Mouse (Mus musculus) stomach, postnatal 0 days (tissue): ENCODE measurements around the gene Mapk8ip2. TPM values are rescaled to one million over a fixed set of nuclear protein-coding genes. Genes with fewer than 3 reads are reported as not detected.

Experiments
- ATAC-seq: fragments of 200-750 bp; cut with Nextera tagmentation; 2 replicates; pipeline ENCODE4 v1.8.0; 2017; ENCODE audit not compliant: low FRiP score, low TSS enrichment
- DNase-seq: peaks from one replicate; pipeline ENCODE4 v3.0.0-alpha.2; 2016; ENCODE audit warnings: low spot score
- H3K27ac ChIP-seq: fragments of 300-500 bp; sonication (generic); replicated peaks from 2 replicates; pipeline ENCODE4 v1.5.1; 2014; ENCODE audit warnings: mild to moderate bottlenecking, control low read depth
- H3K27me3 ChIP-seq: fragments of 300-500 bp; sonication (generic); 2 replicates; pipeline ENCODE4 v1.6.1; 2014; ENCODE audit warnings: low read length; ENCODE audit not compliant: control insufficient read depth, insufficient read depth
- H3K36me3 ChIP-seq: fragments of 300-500 bp; sonication (generic); 2 replicates; pipeline ENCODE4 v1.6.1; 2014; ENCODE audit warnings: low read length, mixed read lengths; ENCODE audit not compliant: control insufficient read depth, insufficient read depth
- H3K4me1 ChIP-seq: fragments of 300-500 bp; sonication (generic); replicated peaks from 2 replicates; pipeline ENCODE4 v1.6.1; 2014; ENCODE audit warnings: antibody characterized with exemption; ENCODE audit not compliant: control insufficient read depth, insufficient read depth
- H3K4me2 ChIP-seq: fragments of 300-500 bp; sonication (generic); replicated peaks from 2 replicates; pipeline ENCODE4 v1.6.1; 2014; ENCODE audit warnings: low read depth, mild to moderate bottlenecking, control low read depth, moderate library complexity
- H3K4me3 ChIP-seq: fragments of 300-500 bp; sonication (generic); 2 replicates; pipeline ENCODE4 v1.5.1; 2014; ENCODE audit warnings: low read depth, low read length, control low read depth
- H3K9ac ChIP-seq: fragments of 300-500 bp; sonication (generic); 2 replicates; pipeline ENCODE4 v1.6.1; 2014; ENCODE audit warnings: mild to moderate bottlenecking, low read length, control low read depth, mixed read lengths
- H3K9me3 ChIP-seq: fragments of 300-500 bp; sonication (generic); 2 replicates; pipeline ENCODE4 v1.6.1; 2016; ENCODE audit warnings: low read length; ENCODE audit not compliant: control insufficient read depth
- CTCF ChIP-seq: IDR thresholded peaks from 2 replicates; pipeline ENCODE4 v1.5.1; 2016; ENCODE audit warnings: antibody characterized with exemption, low read depth, mild to moderate bottlenecking, moderate library complexity
- EP300 ChIP-seq: optimal IDR thresholded peaks from 2 replicates; pipeline ENCODE3; 2016; ENCODE audit warnings: antibody characterized with exemption
- WGBS: fragments of 180-500 bp; shearing (Covaris S2); extraction: QIAGEN DNeasy Blood & Tissue Kit; methylation state at CpG from one replicate; pipeline ENCODE4 v1.1.7; 2014; 5-methylcytosine and 5-hydroxymethylcytosine counted together
- polyA plus RNA-seq: library from polyadenylated mRNA; unstranded; fragments of >200 nt; fragmentation: Nextera tagmentation; extraction: Ambion mirVana; gene quantifications from 2 replicates; pipeline ENCODE4 v1.2.1, GENCODE M21; 2015

Gene Mapk8ip2
- polyA plus RNA-seq, 1 experiment from 2014 or later = 1.6 TPM

DNA sequence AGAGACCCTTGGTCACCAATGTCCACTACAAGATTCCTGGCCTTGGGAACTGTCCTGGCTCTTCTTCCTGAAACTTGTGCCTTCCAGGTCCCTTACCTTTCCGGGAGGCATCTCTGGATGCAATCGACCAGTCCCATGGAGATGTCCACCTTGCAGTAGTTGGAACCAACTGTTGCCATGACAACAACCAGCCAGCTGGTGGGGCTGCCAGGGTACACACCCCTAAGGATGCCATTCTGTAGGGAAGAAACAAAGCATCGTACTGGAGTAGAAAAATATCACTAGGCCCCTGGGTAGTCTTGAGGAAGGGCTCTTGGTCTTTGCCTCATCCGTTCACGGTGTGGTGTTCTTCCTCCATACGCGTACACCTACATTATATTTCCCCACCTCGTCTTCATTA is 29.1 kb upstream of the Mapk8ip2 start:
- H3K4me3 ChIP-seq = no peak overlapping the region
- no peaks in the 10 kb centered on the region for H3K27me3 ChIP-seq
- ATAC-seq = no peak
- H3K9me3 ChIP-seq = no peaks in the 10 kb centered on the region
- H3K27ac ChIP-seq = no peak overlapping the region
- no peak for TF ChIP-seq CTCF
- H3K4me1 ChIP-seq = no peaks in the 10 kb centered on the region
- no peak overlapping the region for H3K9ac ChIP-seq
- H3K4me2 ChIP-seq = no peak overlapping the region
- DNase-seq = no peak
- H3K36me3 ChIP-seq = no peaks in the 10 kb centered on the region
- WGBS = 83% methylated on average over 8 of the region's 8 CpGs

DNA sequence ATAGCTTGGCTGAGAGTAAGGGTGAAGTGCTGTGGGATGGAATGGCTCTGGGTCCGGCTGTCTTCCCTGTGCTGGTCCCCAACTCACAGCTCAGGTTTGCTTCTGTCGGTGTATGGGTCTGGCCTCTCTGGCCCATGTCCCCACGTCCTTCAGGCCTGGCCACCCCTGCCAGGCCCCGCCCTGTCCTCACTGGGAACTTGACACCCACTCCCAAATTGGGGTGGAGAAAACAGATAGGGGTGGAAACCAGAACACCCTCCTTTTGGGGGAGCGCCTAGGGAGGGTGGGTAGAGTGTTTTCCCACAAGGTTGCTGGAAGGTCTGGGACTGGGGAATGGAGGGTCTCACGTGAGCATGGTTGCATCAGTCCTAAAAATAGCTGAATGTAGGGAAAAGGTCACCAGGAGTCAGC is 28.0 kb upstream of the Mapk8ip2 start, which contains the start of gene Cpt1b:
Gene Cpt1b, minus strand, starts transcription at position 153 of the 411 bp plus-strand sequence.
- H3K9ac ChIP-seq = no peak within 1 kb of the TSS
- no peak within 1 kb of the TSS for H3K27ac ChIP-seq
- ATAC-seq (no peak), DNase-seq (no peak)
- no peak within 1 kb of the TSS for H3K4me3 ChIP-seq
- WGBS = 47% methylated on average over 6 of the region's 6 CpGs
- H3K4me1 ChIP-seq = no peaks in the 10 kb centered on the region
- no peak within 1 kb of the TSS for H3K4me2 ChIP-seq
- no peak for TF ChIP-seq EP300
- no peak for TF ChIP-seq CTCF
- H3K36me3 ChIP-seq = no peaks in the 10 kb centered on the region
- no peaks in the 10 kb centered on the region for H3K9me3 ChIP-seq
- no peaks in the 10 kb centered on the region for H3K27me3 ChIP-seq

DNA sequence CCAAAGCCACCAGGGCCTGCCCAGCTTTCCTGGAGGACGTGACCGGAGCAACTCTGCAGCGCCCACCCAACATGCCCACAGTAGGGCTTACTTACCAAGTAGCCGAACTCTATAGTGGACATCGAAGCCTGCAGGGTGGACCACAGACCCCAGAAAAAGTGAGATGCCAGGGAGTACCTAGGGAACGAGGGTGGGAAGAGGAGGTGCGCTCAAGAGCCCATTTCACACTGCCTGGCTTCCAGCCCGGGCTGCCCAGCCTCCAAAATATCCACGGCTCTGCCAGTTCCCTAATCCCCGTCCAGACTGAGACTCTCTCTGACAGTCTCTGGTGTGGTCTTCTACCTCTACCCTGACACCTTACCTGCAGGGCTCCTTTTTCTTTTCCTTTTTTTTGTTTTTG is 27.0 kb upstream of the Mapk8ip2 start:
- Histone ChIP-seq H3K36me3 (no peaks in the 10 kb centered on the region), H3K4me3 (no peak overlapping the region), H3K9ac (no peak overlapping the region), H3K4me1 (no peaks in the 10 kb centered on the region), H3K9me3 (no peaks in the 10 kb centered on the region), H3K4me2 (no peak overlapping the region), H3K27me3 (no peaks in the 10 kb centered on the region), H3K27ac (no peak overlapping the region)
- ATAC-seq (no peak), DNase-seq (no peak)
- TF ChIP-seq CTCF (no peak), EP300 (no peak)
- WGBS = 92% methylated on average over 10 of the region's 10 CpGs

- Histone ChIP-seq H3K9ac (peak overlapping the region; percentile 83), H3K36me3 (no peaks in the 10 kb centered on the region), H3K27ac (no peak overlapping the region), H3K9me3 (no peaks in the 10 kb centered on the region), H3K4me2 (peak overlapping the region; percentile 97), H3K4me3 (peak overlapping the region; percentile 78), H3K4me1 (no peaks in the 10 kb centered on the region), H3K27me3 (no peaks in the 10 kb centered on the region)
- 86% methylated on average over 19 of the region's 19 CpGs for WGBS
- DNase-seq (no peak), ATAC-seq (no peak)
- TF ChIP-seq EP300 (no peak), CTCF (no peak)
Measured at GRCm38 (mm10) chr15:89428136-89428790, 25.4 kb upstream of the Mapk8ip2 start.

GRCm38 (mm10) chr15:89428821-89429351 is 24.8 kb upstream of the Mapk8ip2 start:
- ATAC-seq = peak; percentile 34
- Histone ChIP-seq H3K36me3 (no peaks in the 10 kb centered on the region), H3K9me3 (no peaks in the 10 kb centered on the region), H3K9ac (peak overlapping the region; percentile 83), H3K4me2 (peak overlapping the region; percentile 97), H3K4me3 (peak overlapping the region; percentile 78), H3K27me3 (no peaks in the 10 kb centered on the region), H3K4me1 (no peaks in the 10 kb centered on the region), H3K27ac (peak overlapping the region; percentile 98)
- DNase-seq = no peak
- TF ChIP-seq CTCF = no peak
- TF ChIP-seq EP300 = no peak
- WGBS = 3% methylated on average over 20 of the region's 22 CpGs
